Mouse (Mus musculus): ENCODE data around the gene Arhgap8. TPM values are rescaled to one million over a fixed set of nuclear protein-coding genes. Genes with fewer than 3 reads are reported as not detected.

Arhgap8 gene
- total RNA-seq (2021), result 1 to 10 TPM in 1 of 2 experiments, under 1 TPM in 1; 0.53 to 1.3 TPM
- long read RNA-seq, experiment 1, partial matches to known transcripts, result 0 of 1 reads
- long read RNA-seq, experiment 1, other reads (novel, unspliced or antisense), result 1 of 1 reads
- long read RNA-seq, experiment 2, result 0 reads

DNA sequence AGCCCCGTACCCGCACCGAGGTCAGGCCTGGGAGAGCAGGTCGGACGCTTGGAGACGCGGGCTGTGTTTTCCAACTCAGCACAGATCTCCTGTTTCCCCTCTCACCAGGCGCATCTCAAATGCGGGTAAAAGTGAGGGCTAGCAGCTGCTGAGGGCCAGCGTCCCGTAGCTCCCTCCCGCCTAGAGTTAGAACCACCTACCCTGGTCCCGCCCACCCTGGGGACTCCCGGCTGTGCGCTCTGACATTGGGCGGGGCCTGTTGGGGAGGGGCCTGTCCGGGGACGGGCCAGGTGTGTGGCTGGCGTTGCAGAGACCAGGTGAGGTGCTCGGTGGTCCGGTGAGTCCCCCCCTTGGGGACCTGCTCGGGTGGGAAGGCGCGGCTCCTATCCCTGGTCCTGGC is at the start of gene Arhgap8:
Gene Arhgap8 (plus strand): TSS at position 262 of the 400 bp plus-strand sequence.
- no peak for DNase-seq (ENCODE audit: low spot score in 2 of 2)

GRCm38 (mm10) chr15:84670657-84671055 is 49.2 kb upstream of the Arhgap8 start:
- no peak for DNase-seq (ENCODE audit: low spot score in 2 of 2)

GRCm38 (mm10) chr15:84671401-84672307 is 48.2 kb upstream of the Arhgap8 start:
- peak; percentile 41 to 54 for DNase-seq (ENCODE audit: low spot score in 2 of 2)

DNA sequence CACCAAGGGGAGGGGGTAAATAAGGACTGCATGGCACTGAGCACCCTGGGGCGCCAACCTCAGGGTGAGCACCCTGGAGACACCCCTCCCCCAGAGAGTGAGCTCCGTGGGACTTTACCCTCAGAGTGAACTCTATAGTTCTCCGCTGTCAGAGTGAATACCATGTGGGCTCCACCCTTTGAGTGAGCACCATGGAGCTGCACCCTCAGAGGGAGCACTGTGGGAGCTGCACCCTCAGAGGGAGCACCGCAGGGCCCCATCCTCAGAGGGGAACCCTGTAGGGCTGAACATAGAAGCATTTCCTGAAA is 47.6 kb upstream of the Arhgap8 start:
- no peak for DNase-seq (ENCODE audit: low spot score in 2 of 2)

GRCm38 (mm10) chr15:84672616-84673015 is 47.2 kb upstream of the Arhgap8 start:
- DNase-seq (ENCODE audit: low spot score in 2 of 2), result no peak

GRCm38 (mm10) chr15:84674329-84675067 is 45.4 kb upstream of the Arhgap8 start:
- DNase-seq (ENCODE audit: low spot score in 2 of 2), result no peak

DNA sequence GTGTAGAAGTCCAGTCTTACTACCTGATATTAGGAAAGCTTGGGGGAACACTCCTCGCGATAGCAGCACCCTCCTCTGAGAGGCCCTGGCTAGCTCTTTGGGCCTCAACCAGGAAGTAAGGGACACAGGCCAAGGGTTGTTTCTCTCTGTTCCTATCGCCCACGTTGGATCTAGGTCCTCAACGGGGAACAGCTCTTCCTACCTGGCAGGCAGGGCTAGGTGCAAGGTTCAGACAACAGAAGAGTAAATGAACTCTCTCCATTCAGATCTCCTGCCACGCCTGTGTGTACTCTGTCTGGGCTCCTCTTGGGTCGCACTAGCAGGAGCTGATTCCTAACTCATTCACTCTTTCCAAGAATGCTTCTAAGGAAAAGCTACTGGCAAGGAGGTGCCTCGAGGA is 44.5 kb upstream of the Arhgap8 start:
- DNase-seq (ENCODE audit: low spot score in 2 of 2), result no peak

GRCm38 (mm10) chr15:84677943-84678342 is 41.9 kb upstream of the Arhgap8 start:
- DNase-seq (ENCODE audit: low spot score in 2 of 2), result no peak

DNA sequence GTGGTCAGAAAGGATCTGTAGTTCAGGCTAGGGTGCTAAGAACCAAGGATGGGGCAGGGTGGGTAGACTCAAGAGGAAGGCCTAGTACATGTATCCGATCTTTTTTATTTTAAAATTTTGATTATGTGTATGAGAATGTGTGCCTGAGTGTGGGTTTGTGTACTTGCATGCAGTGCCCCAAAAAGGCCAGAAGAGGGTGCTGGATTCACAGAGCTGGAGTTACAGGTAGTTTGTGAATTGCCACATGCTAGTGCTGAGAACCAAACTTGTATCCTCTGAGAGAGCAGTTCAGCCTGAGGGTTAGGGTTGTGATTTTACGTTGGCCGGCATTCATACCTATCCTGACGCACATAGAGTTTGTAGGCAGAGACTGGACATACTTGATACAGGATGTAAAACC is 40.8 kb upstream of the Arhgap8 start:
- DNase-seq (ENCODE audit: low spot score in 2 of 2), result no peak

DNA sequence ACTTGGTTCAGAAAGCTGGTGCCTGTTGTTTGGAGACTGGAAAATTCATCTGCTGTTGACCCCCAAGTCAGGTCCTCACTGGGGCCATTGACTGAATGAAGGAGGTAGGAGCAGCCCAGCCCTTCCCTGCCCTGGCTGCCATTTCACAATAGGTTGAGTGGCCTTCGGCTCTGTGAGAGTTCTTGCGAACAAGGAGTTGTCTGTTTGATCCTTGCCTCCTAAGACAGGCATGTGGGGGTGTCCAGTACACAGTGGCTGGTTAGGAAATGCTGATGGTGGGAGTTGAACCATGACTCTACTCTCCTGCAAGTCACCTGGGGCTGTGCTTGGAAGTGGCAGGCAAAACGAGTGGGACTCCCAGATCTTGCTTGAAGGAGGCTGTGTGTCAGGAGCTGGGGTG is 40.1 kb upstream of the Arhgap8 start:
- no peak for DNase-seq (ENCODE audit: low spot score in 2 of 2)

DNA sequence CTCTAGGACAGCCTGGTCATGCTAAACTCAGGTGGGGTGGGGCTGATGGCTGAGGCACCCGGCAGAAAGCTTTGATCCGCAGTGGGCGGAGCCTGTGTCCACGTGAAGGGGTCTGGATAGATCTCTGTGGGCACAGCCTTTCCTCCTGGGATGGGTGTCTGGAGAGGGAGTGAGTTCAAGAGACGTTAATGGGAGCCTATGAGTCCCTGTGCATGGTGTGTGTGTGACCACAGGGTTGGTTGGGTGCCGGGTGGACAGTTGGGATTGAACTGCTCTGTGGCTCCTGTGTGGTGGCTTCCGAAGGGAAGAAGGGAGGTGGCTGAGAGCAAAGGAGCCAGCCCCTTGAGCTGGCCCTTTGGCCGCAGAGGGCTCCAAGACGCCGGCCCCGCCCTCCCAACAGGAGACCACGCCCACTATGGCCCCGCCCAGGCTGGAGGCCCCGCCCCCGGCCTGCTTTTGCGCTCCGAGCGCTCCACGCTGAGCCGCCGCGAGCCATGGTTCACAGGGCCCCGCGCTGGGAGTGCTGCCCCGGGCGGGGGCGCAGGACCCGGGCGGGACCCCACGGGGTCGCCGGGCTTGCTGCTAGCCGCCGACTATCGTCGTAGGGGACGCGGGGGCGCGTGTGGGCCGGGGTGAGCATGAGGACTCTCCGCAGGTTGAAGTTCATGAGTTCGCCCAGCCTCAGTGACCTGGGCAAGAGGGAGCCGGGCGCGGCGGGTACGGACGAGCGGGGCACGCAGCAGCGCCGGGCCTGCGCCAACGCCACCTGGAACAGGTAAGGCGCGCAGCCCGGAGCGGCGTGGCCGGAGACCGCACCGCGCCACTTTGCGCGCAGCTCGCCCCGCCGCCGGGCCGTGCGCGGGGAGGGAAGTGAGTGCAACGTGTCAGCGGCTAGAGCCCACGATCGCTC is 39.1 kb upstream of the Arhgap8 start:
- DNase-seq (ENCODE audit: low spot score in 2 of 2), result peak; percentile 88 to 93

DNA sequence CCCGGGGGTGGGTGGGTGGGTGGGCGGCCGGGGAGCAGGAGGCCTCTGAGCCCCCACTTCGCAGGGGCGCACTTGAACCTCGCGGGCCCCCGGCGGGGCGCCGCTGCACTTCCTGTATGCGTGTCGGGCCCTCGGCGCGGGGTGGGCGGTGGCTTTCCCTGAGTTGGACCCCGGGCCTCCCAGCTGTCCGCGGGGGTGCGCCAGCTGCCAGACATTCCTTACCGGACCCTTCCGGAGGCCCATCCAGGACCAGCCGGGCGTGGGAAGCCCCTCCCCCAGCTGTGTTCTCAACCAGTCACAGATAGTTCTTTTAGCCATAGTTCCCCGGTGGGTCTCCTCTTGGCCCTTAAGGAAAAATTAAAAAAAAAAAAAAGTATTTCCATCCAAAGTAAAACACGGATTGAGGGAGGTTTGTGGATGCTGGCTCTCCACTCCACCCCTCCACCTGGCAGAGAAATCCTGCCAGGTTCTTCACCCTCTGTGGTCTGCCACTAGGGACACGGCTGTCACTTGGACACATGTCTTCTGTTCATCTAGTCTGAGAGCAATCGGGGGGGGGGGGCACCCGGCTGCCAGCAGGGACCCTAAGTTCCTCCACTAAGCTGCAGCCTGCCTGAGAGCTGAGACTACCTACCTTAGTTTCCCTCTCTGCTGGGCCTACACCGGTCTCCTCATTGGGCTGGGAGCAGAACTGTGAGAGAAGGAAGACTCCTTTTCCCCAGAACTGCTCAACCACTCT is 38.2 kb upstream of the Arhgap8 start:
- peak in 1 of 2 experiments; percentile 35 for DNase-seq (ENCODE audit: low spot score in 2 of 2)

DNA sequence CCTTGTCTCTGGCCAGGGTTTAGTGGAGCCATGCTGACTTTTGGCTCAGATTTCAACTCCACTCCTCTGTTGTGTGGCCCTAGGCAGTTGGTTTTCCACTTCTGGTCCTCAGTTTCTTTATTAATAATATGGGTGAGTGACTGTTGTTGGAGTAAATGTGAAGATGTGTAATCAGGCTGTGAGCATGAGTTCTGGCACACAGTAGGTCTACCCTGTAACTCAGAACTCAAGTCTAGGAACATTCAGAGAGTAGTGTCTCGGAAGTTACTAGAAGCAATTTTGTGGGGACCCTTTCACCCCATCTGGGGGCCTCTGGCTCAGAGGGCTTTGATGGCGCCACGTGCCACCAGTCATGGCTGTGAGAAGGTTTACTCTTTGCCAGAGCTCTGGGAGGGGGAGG is 37.6 kb upstream of the Arhgap8 start:
- no peak for DNase-seq (ENCODE audit: low spot score in 2 of 2)

DNA sequence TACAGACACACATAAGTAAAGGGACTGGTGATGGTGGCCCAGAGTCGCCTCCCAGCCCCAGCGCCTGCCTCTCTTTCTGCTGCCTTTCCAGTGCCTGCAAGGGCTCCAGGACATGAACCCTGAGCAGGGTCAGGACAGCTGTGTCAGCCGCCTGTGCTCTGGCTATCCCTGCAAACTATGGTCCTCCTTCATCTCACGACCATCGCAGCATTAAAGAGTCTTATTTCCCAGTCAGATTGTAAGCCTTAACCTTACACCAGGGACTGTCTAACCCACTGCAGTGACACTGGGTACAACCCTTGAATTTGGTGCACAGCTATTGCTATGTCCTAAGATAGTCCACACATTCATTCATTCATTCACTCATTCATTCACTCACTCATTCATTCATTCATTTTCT is 37.0 kb upstream of the Arhgap8 start:
- no peak for DNase-seq (ENCODE audit: low spot score in 2 of 2)

GRCm38 (mm10) chr15:84684520-84684919 is 35.3 kb upstream of the Arhgap8 start:
- DNase-seq (ENCODE audit: low spot score in 2 of 2), result no peak

- no peak for DNase-seq (ENCODE audit: low spot score in 2 of 2)
Measured at GRCm38 (mm10) chr15:84685417-84685816, 34.4 kb upstream of the Arhgap8 start.

GRCm38 (mm10) chr15:84687904-84688303 is 31.9 kb upstream of the Arhgap8 start:
- no peak for DNase-seq (ENCODE audit: low spot score in 2 of 2)

GRCm38 (mm10) chr15:84689356-84689755 is 30.5 kb upstream of the Arhgap8 start:
- DNase-seq (ENCODE audit: low spot score in 2 of 2), result no peak

- no peak for DNase-seq (ENCODE audit: low spot score in 2 of 2)
Measured at GRCm38 (mm10) chr15:84691513-84691912, 28.3 kb upstream of the Arhgap8 start.

DNA sequence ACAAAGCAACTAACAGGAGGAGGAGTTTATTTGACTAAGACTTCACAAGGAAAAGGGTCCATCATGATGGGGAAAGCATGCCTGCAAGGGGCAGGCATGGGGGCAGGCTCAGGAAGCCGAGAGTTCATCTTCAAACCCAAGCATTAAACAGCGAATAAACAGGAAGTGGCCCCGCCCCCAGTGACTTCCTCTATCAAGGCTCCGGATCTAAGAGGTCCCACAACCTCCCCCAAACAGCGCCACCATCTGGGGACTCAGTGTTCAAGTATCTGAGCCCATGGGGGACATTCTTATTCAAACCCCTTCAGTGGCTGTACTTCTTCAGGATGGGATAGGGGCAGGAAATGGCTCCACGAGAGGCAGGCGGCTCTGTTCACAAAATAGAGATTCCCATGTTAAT is 27.2 kb upstream of the Arhgap8 start:
- no peak for DNase-seq (ENCODE audit: low spot score in 2 of 2)
